Mouse (Mus musculus) gastrocnemius, postnatal 25 days (tissue): ENCODE results near the gene Shmt2. TPM values are rescaled to one million over a fixed set of nuclear protein-coding genes. Genes with fewer than 3 reads are reported as not detected.

Experiments used
- DNase-seq: peaks from one replicate; pipeline ENCODE4 v3.0.0; 2022
- total RNA-seq, 2 experiments: library from RNA; stranded (reverse); gene quantifications; 1 replicate in 1 of 2; 2 replicates in 1 of 2; pipeline ENCODE4 v1.2.3; 2021

Shmt2 gene
- total RNA-seq, 2 experiments from 2014 or later = 24.9 to 26.6 TPM

- no peak for DNase-seq
Measured at GRCm38 (mm10) chr10:127534036-127534928, 12.0 kb upstream of the Shmt2 start, which contains the start of gene Nxph4. Nxph4 (minus strand) TSS chr10:127534559.

GRCm38 (mm10) chr10:127531548-127531947, 9.3 kb upstream of the Shmt2 start:
- DNase-seq = no peak

GRCm38 (mm10) chr10:127530945-127531344, 8.7 kb upstream of the Shmt2 start:
- no peak for DNase-seq

- no peak for DNase-seq
Measured at GRCm38 (mm10) chr10:127527481-127527880, 5.2 kb upstream of the Shmt2 start.

GRCm38 (mm10) chr10:127526681-127527080, 4.4 kb upstream of the Shmt2 start:
- DNase-seq = peak; percentile 56

- no peak for DNase-seq
Measured at GRCm38 (mm10) chr10:127526048-127526447, 3.8 kb upstream of the Shmt2 start.

- DNase-seq = no peak
Measured at GRCm38 (mm10) chr10:127524646-127525255, 2.5 kb upstream of the Shmt2 start.

- DNase-seq = no peak
Measured at GRCm38 (mm10) chr10:127521611-127522080, 598 bp downstream of the Shmt2 start.

GRCm38 (mm10) chr10:127520714-127521357, 1.4 kb downstream of the Shmt2 start:
- DNase-seq = no peak

GRCm38 (mm10) chr10:127519903-127520713, 2.1 kb downstream of the Shmt2 start:
- no peak for DNase-seq

GRCm38 (mm10) chr10:127519041-127519701, 3.1 kb downstream of the Shmt2 start:
- no peak for DNase-seq

- DNase-seq = no peak
Measured at GRCm38 (mm10) chr10:127517941-127518340, 4.3 kb downstream of the Shmt2 start.

GRCm38 (mm10) chr10:127516576-127517260, 5.5 kb downstream of the Shmt2 start:
- peak; percentile 65 for DNase-seq

GRCm38 (mm10) chr10:127515983-127516459, 6.2 kb downstream of the Shmt2 start:
- no peak for DNase-seq

GRCm38 (mm10) chr10:127515271-127515982, 6.8 kb downstream of the Shmt2 start:
- no peak for DNase-seq

- peak; percentile 74 for DNase-seq
Measured at GRCm38 (mm10) chr10:127514764-127515163, 7.5 kb downstream of the Shmt2 start, which contains the start of gene Ndufa4l2. Ndufa4l2 (plus strand) TSS chr10:127514967.

- no peak for DNase-seq
Measured at GRCm38 (mm10) chr10:127514111-127514698, 8.0 kb downstream of the Shmt2 start.

- DNase-seq = no peak
Measured at GRCm38 (mm10) chr10:127513501-127514091, 8.6 kb downstream of the Shmt2 start.

GRCm38 (mm10) chr10:127512813-127513212, 9.4 kb downstream of the Shmt2 start:
- peak; percentile 88 for DNase-seq
